25 mouse cellular contexts compared by ENCODE assay signal in the genomic region with DNA sequence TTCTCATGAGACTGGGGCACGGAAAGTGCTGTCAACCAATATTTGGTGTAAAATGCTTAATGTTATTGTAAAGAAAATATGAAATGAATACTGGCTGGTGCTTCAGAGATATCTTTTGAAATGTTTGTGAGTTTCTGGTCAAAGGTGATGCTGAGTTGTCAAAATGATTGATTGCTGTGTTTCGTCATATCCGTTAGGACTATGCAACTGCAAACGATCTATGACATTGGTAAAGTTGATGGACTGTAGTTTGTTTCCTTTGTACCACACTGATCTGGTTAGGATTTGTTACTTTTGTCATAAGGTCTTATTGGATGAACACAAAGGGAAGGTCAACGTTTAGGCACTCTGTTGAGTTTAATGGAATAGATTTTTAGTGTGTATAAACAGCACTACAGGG.
"Had no signal": no experiment of that assay in that cellular context is flagged by ENCODE, and none has a peak within 500 bp of the region (broad histone marks: within the 10 kb centered on the region; RNA-seq: fewer than 3 reads in every experiment).

No protein-coding gene starts in this region.

- H3K27me3 ChIP-seq: heart, embryonic 13.5 days; heart, embryonic 15.5 days; hindbrain, embryonic 12.5 days; kidney, embryonic 15.5 days; limb, embryonic 12.5 days had no signal

- H3K4me2 ChIP-seq: heart, embryonic 11.5 days; heart, embryonic 13.5 days; heart, embryonic 15.5 days; hindbrain, embryonic 12.5 days; hindbrain, embryonic 14.5 days; kidney, embryonic 15.5 days; limb, embryonic 12.5 days; liver, embryonic 11.5 days had no signal

- H3K9ac ChIP-seq: heart, embryonic 13.5 days; heart, embryonic 15.5 days; hindbrain, embryonic 12.5 days; hindbrain, embryonic 14.5 days; kidney, embryonic 15.5 days; limb, embryonic 12.5 days; liver, embryonic 14.5 days had no signal

- H3K36me3 ChIP-seq: heart, embryonic 13.5 days; heart, embryonic 15.5 days; hindbrain, embryonic 12.5 days; kidney, embryonic 15.5 days; limb, embryonic 10.5 days; limb, embryonic 12.5 days had no signal

- DNase-seq: gastrocnemius, postnatal 14 days; gastrocnemius, postnatal 36 days; heart, adult 11 months; heart, adult 2 months; heart, postnatal 14 days; heart, postnatal 36 days; kidney, adult 11 months; kidney, adult 2 months; kidney, adult 9 months; kidney, postnatal 14 days; kidney, postnatal 36 days had no signal

- H3K4me1 ChIP-seq: heart, embryonic 13.5 days; heart, embryonic 15.5 days; hindbrain, embryonic 12.5 days; kidney, embryonic 15.5 days; limb, embryonic 10.5 days; limb, embryonic 12.5 days had no signal

- H3K4me3 ChIP-seq: heart, adult 2 months; heart, embryonic 13.5 days; heart, embryonic 15.5 days; hindbrain, embryonic 12.5 days; kidney, embryonic 15.5 days; left cerebral cortex, adult 2 months; limb, embryonic 10.5 days; limb, embryonic 12.5 days had no signal

- H3K9me3 ChIP-seq: heart, embryonic 13.5 days; heart, embryonic 15.5 days; hindbrain, embryonic 12.5 days; kidney, embryonic 15.5 days; limb, embryonic 10.5 days; limb, embryonic 12.5 days had no signal

- H3K27ac ChIP-seq: heart, adult 2 months; heart, embryonic 13.5 days; heart, embryonic 15.5 days; hindbrain, embryonic 12.5 days; hindbrain, embryonic 14.5 days; hindbrain, postnatal 0 days; kidney, embryonic 15.5 days; kidney, postnatal 0 days; left cerebral cortex, adult 2 months; limb, embryonic 10.5 days; limb, embryonic 12.5 days; liver, embryonic 14.5 days had no signal

- ATAC-seq: hindbrain, postnatal 0 days; intestine, embryonic 16.5 days had no signal
